Mouse (Mus musculus) thymus, adult 18-20 months (tissue): Measurements from ENCODE around the gene Nck2.

Source experiments
- DNase-seq, 2 experiments: peaks; one replicate each; pipeline ENCODE4 v3.0.0; 2022; ENCODE audit warnings: mixed read lengths in 2 of 2

Nck2 gene

DNA sequence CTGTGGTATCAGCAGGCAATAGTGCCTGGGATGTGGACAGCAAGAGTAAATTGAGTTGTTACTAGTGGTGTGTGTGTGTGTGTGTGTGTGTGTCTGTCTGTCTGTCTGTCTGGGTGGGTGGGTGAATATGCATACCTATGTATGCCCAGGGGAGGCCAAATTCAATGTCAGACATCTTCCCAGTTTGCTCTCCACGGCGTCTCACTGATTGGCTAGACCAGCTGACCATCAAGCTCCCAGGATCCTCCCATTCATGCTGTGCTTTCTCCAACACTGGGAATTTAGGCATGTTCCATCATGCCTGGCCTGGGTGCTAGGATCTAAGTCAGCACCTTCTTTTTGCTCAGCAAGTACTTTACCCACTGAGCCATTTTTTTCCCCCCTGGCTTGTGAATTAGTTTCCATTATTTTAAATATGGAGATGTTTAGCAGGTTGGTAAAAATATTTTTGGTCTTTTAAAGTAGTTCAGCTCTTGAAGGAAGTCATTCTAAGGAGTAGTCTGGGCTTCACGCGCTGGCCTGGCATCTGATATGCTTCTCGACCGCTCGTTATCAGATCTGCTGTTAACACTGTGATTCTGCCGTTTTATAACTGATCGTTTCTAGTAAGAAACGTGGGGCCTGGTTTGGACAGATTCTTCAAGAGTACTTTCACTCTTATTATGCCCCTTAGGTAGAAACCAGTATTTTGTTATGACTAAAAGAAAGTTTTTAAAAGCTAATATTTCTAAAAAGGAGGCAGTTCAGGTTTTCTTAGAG, 26.2 kb downstream of the Nck2 start:
- DNase-seq = no peak

GRCm38 (mm10) chr1:43471180-43472045, 27.0 kb downstream of the Nck2 start:
- no peak for DNase-seq

DNA sequence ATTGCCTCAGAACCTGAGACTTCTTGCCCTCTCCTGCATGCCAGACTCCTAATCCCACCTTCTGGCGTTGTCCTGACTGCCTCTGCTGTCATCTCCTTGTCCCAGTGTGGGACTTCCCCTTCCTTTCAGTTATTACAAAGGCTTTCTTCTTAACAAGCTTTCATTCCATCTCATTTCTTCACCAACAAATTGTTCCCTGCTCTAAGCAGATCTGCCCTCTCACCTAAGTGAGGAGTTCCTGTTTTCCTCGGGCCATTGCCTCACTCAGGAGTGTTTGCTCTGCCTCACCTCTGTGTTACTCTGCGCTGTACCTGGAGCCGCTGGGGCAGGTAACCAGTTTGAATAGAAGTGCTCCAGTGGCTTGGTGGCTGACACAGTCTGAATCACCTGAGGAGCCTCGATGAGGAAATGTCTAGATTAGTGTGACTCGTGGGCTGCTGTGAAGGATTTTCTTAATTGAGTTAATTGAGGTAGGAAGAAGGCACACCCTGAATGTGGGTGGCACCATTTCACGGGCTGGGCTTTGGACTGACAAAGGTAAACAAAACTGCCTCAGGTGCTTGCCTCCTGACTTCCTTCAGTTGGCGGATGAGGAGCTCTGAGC, 27.8 kb downstream of the Nck2 start:
- no peak for DNase-seq

GRCm38 (mm10) chr1:43473734-43474534, 29.6 kb downstream of the Nck2 start:
- DNase-seq = no peak

DNA sequence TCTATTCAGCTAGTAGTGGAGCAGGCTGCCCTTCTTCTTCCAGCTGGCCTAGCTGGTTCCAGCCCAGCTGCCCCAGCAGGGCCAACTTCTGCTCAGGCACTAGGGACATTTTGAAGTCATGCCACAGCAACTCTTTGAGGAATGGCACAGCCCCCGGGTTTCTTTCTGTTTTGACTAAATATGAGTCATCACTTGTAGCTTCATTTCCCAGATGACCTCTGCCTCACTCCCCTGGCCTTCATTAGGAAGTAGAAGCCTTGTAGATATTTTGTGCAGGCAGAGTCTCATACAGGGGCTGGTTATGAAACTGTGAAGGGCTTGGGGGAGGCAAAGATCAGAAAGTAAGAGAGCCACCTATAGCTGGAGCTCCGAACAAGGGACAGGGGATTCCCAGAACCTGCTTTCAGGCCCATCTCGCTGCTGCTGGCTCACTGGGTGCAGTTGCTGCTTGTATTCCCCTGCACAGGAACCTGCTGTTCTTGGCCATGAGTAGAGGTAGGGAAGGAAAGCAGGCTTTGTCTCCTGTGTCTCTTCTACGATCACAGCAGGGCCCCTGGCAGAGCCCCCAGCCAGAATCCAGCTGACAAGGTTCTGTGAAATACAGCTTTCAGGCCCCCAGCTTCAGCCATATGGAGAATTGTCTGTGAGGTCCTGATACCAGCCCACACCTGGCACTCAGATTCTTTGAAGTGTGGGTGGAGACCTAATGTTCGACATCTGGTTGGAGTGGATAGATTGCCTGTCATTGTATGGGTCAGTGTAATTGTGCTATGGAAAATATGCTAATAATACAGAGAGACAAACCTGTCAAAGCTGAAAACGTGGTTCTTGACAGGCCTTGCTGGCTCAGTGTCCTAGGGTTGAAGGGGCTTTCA, 30.4 kb downstream of the Nck2 start:
- DNase-seq = no peak

- no peak for DNase-seq
Measured at GRCm38 (mm10) chr1:43477954-43478353, 33.6 kb downstream of the Nck2 start.

GRCm38 (mm10) chr1:43485204-43485603, 40.8 kb downstream of the Nck2 start:
- DNase-seq = no peak

- no peak for DNase-seq
Measured at GRCm38 (mm10) chr1:43486500-43486899, 42.1 kb downstream of the Nck2 start.

GRCm38 (mm10) chr1:43486956-43487722, 42.8 kb downstream of the Nck2 start:
- no peak for DNase-seq

DNA sequence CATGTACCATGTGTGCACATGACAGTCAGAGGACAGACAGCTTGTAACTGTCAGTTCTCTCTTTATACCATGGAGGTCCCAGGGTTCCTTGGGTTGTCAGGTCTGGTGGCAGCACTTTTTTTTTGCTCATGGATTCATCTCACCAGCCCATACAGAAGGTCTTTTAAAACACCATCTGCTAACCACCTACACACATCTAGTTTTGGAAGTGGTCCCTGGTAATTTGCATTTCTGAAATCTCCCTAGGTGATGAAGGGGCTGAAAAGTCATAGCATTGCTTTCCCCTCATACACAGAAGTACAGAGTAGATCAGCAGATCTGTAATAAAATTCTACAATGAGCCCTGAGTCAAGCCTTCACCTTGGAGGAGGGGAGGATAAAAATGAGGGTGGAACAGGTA, 44.9 kb downstream of the Nck2 start:
- no peak for DNase-seq

DNA sequence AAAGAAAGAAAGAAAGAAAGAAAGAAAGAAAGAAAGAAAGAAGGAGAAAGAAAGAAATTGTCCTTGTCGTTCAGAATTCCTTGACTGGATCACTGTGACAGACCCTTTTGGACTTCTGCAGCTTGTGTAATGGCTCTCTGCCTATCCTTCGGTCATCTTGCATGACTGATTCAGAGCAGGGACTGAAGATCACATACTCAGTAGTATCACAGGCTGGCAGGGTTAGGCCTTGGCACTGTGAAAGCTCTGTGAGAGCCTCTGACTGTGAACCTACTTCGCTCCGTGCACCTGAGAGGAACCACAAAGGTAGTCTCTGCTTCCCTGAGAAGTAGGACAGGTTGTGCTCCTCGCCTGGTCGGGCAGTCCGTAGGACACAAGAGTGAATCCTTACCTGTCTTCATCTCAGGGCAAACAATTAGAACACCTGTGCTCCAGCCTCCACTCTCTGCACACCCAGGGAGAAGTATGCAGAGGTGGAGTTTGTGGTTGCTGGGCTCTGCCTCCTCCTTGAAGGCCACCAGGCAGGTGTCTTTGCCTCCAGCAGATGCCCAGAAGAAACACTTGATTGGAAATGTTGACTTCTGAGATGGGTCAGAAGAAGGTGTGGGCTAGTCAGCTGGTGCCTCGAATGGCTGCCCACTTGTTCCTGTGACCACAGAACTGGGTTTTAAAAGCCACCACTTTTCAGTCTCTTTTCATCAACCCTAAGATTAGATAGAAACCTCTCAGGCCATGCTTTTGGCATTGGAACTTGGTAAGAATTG, 47.3 kb downstream of the Nck2 start:
- DNase-seq = no peak

- no peak for DNase-seq
Measured at GRCm38 (mm10) chr1:43492803-43493437, 48.5 kb downstream of the Nck2 start.

- no peak for DNase-seq
Measured at GRCm38 (mm10) chr1:43496051-43496450, 51.7 kb downstream of the Nck2 start.

DNA sequence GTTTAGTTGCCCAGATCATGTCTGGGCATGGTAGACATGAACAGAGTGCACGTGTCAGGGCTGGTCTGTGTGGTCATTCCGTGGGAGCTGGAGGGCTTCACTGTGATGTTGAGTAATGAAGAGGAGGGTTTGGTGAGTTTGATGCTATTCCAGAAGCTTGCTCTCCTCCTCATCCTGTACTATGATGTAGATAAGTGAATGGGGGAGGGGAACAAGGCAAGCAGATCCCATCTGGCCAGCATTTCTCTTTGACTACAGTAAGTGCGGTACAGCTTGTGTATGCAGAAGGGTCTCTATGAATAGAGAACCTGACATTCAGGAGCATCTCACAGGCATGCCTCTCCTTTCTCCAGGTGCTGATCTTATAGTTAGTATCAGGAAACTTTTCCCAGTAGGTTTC, 52.6 kb downstream of the Nck2 start:
- DNase-seq = no peak

GRCm38 (mm10) chr1:43497951-43498350, 53.6 kb downstream of the Nck2 start:
- no peak for DNase-seq

- DNase-seq = peak in 1 of 2 experiments; percentile 45
Measured at GRCm38 (mm10) chr1:43500121-43500520, 55.7 kb downstream of the Nck2 start.

- peak in 1 of 2 experiments; percentile 23 for DNase-seq
Measured at GRCm38 (mm10) chr1:43501143-43501919, 57.0 kb downstream of the Nck2 start.

DNA sequence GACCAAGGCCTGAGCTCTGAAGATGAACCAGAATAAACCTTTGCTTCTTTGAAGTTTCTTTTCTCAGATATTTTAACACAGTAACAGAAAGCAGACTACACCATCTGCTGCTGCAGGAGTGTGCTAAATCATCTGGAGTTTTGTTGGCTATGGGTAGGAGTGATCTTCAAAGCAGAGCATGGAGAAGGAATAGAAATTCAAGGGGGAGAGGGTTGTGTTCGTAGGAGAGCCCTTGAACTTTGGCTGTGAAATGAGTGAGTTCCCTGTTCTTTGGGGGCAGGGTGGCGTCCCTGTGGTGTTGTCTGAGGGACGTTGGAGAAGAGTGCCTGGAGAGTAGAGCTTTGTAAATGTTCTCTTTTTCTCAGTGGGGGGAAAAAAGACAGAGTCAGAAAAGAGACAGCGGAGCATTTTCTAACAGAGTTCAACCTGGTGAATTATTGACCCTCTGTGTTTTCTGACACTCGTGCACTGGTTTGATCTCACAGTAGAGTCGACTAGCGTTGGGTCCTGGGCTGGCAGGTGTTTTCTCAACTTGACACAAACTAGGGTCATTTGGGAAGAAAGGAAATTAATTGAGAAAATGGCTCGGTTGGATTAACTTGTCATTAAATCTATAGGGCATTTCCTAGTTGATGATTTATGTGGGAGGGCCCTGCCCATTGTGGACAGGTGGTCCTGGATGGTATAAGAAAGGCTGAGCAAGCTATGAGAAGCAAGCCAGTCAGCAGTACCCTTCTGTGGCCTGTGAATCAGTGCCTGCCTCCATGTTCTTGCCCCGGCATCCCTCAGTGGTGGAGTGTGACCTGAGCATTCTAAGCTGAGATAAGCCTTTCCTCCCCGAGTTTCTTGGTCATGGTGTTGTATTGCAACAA, 57.8 kb downstream of the Nck2 start:
- no peak for DNase-seq
